Mouse (Mus musculus) G1E-ER4 (cell line): ENCODE results near the gene Tldc2. TPM values are rescaled to one million over a fixed set of nuclear protein-coding genes. Genes with fewer than 3 reads are reported as not detected.

Source experiments
- GATA1 ChIP-seq: IDR thresholded peaks from one replicate; pipeline ENCODE4 v1.8.0; 2012; ENCODE audit warnings: low read length, inconsistent platforms
- polyA plus RNA-seq: library from polyadenylated mRNA; stranded (reverse); fragments of >175 nt; gene quantifications from 2 replicates; pipeline ENCODE4 v1.2.3, GENCODE M21; 2012

Tldc2 gene
- polyA plus RNA-seq: not detected in 2 replicates

DNA sequence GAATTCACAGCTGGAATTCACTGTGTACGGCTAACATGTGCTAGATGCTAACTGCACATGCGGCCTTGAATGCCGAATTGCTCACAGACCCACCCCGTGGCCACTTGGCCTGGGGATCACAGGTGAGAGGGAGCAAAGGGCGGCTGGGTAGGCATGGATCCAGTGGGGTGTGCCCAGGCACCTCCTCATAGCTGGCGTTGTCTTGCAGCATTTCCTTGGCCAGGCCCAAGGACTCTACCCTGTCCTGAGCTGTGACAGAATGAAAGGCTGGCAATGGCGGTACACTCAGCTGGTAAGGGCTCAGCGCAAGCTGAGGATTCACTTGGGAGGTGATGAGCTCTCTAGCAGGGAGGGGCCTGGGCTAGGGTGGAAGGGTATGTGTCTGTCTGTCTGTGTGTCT lies at the start of gene Tldc2:
Gene Tldc2, plus strand, starts transcription at position 260 of the 400 bp plus-strand sequence.
- no peak for TF ChIP-seq GATA1

- no peak for TF ChIP-seq GATA1
Measured at GRCm38 (mm10) chr2:157037303-157037702, 49.6 kb upstream of the Tldc2 start.

GRCm38 (mm10) chr2:157039900-157040648 lies 46.8 kb upstream of the Tldc2 start:
- TF ChIP-seq GATA1: no peak

DNA sequence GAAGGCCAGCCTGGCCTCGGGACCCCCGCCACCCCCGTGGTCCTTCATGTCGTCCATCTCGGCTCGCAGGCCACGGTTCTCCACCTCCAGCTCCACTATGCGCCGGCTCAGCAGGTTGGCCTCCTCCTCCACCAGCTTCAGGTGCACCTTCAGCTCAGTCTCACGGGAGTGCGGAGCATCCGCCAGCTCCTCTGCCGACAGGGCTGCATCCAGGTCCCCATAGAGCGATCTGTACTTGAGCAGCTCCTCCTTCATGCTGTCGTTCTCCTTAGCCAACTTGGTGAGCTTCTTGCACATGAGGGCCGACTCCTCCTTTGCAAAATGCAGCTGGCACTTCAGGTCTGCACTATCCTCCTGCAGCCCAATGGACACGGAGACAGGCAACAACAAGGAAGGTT lies 46.2 kb upstream of the Tldc2 start:
- no peak for TF ChIP-seq GATA1

DNA sequence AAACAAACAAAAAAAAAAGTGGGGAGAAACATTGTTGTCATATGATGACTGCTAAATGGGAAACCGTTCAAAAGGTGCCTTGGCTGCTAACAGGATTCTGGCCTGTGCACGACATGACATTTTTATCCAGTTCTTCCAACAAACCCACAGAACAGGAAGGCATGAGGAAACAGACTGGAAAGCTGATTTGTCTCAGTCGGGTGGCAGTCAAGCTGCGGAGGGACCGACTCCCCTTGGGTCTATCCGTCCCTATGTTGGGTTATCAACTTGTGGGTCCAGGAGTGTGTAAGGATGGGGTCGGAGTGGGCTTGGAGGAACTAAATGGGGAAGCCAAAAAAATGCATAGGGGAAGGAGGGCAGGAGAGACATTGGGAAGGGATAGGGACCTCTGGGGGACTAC lies 45.4 kb upstream of the Tldc2 start:
- no peak for TF ChIP-seq GATA1

DNA sequence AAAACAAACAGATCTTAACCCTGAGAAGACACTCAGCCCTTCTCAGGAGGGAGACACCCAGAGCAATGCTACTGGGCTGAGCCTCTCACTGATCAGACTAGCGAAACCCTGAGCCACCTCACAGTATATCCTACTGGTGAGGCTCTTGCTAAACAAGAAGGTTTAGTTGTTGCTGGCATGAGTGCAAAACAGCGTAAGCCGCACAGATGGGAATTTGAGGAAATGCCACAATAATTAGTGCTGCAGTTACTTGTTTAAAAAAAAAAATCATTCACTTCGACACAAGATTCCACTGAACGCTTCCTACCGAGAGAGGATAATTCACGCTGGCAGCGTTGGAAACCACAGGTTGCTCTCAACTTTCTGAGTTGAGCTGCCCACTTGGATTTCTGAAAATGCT lies 43.3 kb upstream of the Tldc2 start:
- no peak for TF ChIP-seq GATA1

DNA sequence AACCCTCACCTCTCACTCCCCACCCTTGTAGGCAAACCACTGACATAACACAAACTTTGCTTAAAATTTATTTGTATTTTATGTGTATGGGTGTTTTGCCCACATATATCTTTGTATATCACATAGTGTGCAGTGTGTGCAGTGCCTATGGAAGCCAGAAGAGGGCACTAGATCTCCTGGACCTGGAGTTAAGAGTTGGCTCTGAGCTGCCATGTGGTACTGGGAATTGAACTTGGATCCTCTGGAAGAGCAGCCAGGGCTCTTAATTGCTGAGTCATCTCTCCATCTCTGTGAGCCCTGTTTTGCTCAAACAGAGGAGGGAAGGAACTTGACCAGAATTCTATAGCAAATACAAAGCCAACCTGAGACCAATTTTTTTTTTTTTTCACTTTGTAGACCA lies 42.9 kb upstream of the Tldc2 start:
- TF ChIP-seq GATA1: no peak

GRCm38 (mm10) chr2:157045932-157046331 lies 40.9 kb upstream of the Tldc2 start:
- no peak for TF ChIP-seq GATA1

DNA sequence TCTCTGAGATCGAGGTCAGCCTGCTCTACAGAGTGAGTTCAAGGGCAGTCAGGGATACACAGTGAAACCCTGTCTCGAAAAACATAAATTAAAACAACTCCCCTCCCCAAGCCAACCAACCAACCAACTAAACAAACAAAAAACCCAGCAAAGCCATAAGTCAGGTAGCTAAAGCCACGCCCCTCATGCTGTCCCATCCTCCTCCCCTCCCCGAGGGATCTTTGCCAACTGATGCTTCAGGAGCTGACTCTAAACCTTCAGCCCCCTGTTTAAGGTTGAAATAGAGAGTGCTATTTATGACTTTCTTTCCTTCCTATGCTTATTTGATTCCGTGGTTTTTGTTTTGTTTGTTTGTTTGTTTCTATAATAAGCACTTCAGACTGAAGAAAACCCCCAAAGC lies 39.9 kb upstream of the Tldc2 start:
- TF ChIP-seq GATA1: no peak

- no peak for TF ChIP-seq GATA1
Measured at GRCm38 (mm10) chr2:157048395-157049181, 38.3 kb upstream of the Tldc2 start.

DNA sequence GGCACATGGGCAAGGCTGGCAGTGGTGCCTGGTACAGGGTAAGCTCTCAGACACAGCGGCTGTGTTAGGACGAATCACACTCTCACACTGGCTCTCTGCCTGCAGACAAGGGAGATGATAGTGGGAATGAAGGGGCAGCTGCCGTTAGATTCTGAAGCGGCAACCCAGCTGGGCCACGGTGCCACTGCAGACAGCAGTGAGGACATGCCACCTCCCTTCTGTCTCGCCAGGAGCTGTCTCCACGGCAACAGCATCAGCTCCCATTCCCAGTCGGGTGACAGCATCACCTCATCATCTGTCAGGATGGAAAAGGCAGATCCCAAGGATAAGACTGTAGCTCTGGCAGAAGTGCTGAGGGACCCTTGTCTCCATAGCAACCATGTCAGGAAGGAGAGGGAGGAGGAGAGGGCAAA lies 37.0 kb upstream of the Tldc2 start:
- no peak for TF ChIP-seq GATA1

- no peak for TF ChIP-seq GATA1
Measured at GRCm38 (mm10) chr2:157052448-157052847, 34.4 kb upstream of the Tldc2 start.

DNA sequence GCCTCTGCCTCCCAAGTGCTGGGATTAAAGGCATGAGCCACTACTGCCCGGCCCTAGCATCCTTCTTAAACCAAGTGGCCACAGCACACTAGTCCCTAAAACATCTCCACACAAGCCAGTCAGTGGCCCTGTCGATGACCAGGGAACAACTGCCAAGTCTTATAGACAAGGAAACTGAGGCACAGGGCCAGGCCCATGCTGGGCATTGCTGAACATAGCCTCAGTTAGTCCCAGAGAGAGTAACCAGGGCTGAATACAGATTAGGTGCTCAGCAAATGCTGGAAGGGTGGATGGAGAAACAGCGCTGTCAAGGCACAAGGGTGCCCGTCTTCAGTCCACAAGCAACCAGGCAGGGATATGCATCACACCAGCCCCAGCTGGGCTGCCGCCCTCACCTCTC lies 33.7 kb upstream of the Tldc2 start:
- no peak for TF ChIP-seq GATA1

- no peak for TF ChIP-seq GATA1
Measured at GRCm38 (mm10) chr2:157053787-157054186, 33.1 kb upstream of the Tldc2 start.

- TF ChIP-seq GATA1: no peak
Measured at GRCm38 (mm10) chr2:157054297-157054696, 32.6 kb upstream of the Tldc2 start.

- no peak for TF ChIP-seq GATA1
Measured at GRCm38 (mm10) chr2:157054816-157055215, 32.0 kb upstream of the Tldc2 start.

GRCm38 (mm10) chr2:157055721-157056120 lies 31.1 kb upstream of the Tldc2 start:
- TF ChIP-seq GATA1: no peak

GRCm38 (mm10) chr2:157057186-157057585 lies 29.7 kb upstream of the Tldc2 start:
- TF ChIP-seq GATA1: no peak
